Mouse (Mus musculus): ENCODE data around the gene Ubqln5. TPM values are rescaled to one million over a fixed set of nuclear protein-coding genes. Genes with fewer than 3 reads are reported as not detected.

Gene Ubqln5
- total RNA-seq (2021): not detected
- long read RNA-seq, experiment 1: 0 reads
- long read RNA-seq, experiment 2: 0 reads

GRCm38 (mm10) chr7:104129726-104130125, at the start of gene Ubqln5:
Gene Ubqln5, minus strand, starts transcription at chr7:104129826.
- no peak for DNase-seq (ENCODE audit: low spot score in 2 of 2)
- intact Hi-C loops (cut with DNase I): no loop called here

- intact Hi-C loops (cut with DNase I): no loop called here
- no peak for DNase-seq (ENCODE audit: low spot score in 2 of 2)
Observed at GRCm38 (mm10) chr7:104179074-104179473, 49.4 kb upstream of the Ubqln5 start.

- no peak for DNase-seq (ENCODE audit: low spot score in 2 of 2)
- intact Hi-C loops (cut with DNase I): no loop called here
Observed at GRCm38 (mm10) chr7:104178422-104179054, 48.9 kb upstream of the Ubqln5 start.

- intact Hi-C loops (cut with DNase I): no loop called here
- DNase-seq (ENCODE audit: low spot score in 2 of 2): no peak
Observed at GRCm38 (mm10) chr7:104175085-104175484, 45.5 kb upstream of the Ubqln5 start.

- intact Hi-C loops (cut with DNase I): no loop called here
Observed at GRCm38 (mm10) chr7:104169634-104170204, 40.1 kb upstream of the Ubqln5 start.

GRCm38 (mm10) chr7:104167105-104167504, 37.5 kb upstream of the Ubqln5 start:
- DNase-seq (ENCODE audit: low spot score in 2 of 2): no peak
- intact Hi-C loops (cut with DNase I): no loop called here

More at GRCm38 (mm10) chr7:104169634-104170204, 40.1 kb upstream of the Ubqln5 start:
- peak; percentile 6 to 26 for DNase-seq (ENCODE audit: low spot score in 2 of 2)

- intact Hi-C loops (cut with DNase I): no loop called here
- DNase-seq (ENCODE audit: low spot score in 2 of 2): no peak
Observed at GRCm38 (mm10) chr7:104150456-104150855, 20.8 kb upstream of the Ubqln5 start, which contains the start of gene Ubqlnl. Gene Ubqlnl, minus strand, starts transcription at chr7:104150556.

- no peak for DNase-seq (ENCODE audit: low spot score in 2 of 2)
- intact Hi-C loops (cut with DNase I): no loop called here
Observed at GRCm38 (mm10) chr7:104143179-104143578, 13.6 kb upstream of the Ubqln5 start, which contains the start of gene Ubqln3. Gene Ubqln3, minus strand, starts transcription at chr7:104143279.

- DNase-seq (ENCODE audit: low spot score in 2 of 2): no peak
- intact Hi-C loops (cut with DNase I): no loop called here
Observed at GRCm38 (mm10) chr7:104137305-104137704, 7.7 kb upstream of the Ubqln5 start, which contains the start of gene Olfr643. Gene Olfr643, minus strand, starts transcription at chr7:104137405.

- intact Hi-C loops (cut with DNase I): no loop called here
- DNase-seq (ENCODE audit: low spot score in 2 of 2): no peak
Observed at GRCm38 (mm10) chr7:104104757-104104972, 25.0 kb downstream of the Ubqln5 start, which contains the start of gene Olfr646. Gene Olfr646, plus strand, starts transcription at chr7:104104873.

- no peak for DNase-seq (ENCODE audit: low spot score in 2 of 2)
- intact Hi-C loops (cut with DNase I): no loop called here
Observed at GRCm38 (mm10) chr7:104103913-104104756, 25.5 kb downstream of the Ubqln5 start.

GRCm38 (mm10) chr7:104085365-104085764, 44.3 kb downstream of the Ubqln5 start, which contains the start of gene Olfr645:
Gene Olfr645, minus strand, starts transcription at chr7:104085465.
- DNase-seq (ENCODE audit: low spot score in 2 of 2): no peak
- intact Hi-C loops (cut with DNase I): no loop called here

Other genes with a start within 250 kb of the Ubqln5 start
- not detected for gene Olfr66, start 243.6 kb downstream of the Ubqln5 start, total RNA-seq (2021)
- not detected for gene Olfr64, start 235.3 kb downstream of the Ubqln5 start, total RNA-seq (2021)
- gene Olfr65, start 226.3 kb downstream of the Ubqln5 start, total RNA-seq (2021): not detected
- gene Olfr631, start 201.0 kb downstream of the Ubqln5 start, total RNA-seq (2021): not detected
- gene Olfr632, start 195.5 kb downstream of the Ubqln5 start, total RNA-seq (2021): not detected
- not detected for gene Olfr633, start 185.4 kb downstream of the Ubqln5 start, total RNA-seq (2021)
- under 1 TPM in 1 of 2 experiments, not detected in 1; 0.04 TPM for gene Olfr635, start 158.7 kb downstream of the Ubqln5 start, total RNA-seq (2021)
- gene Olfr638, start 131.1 kb downstream of the Ubqln5 start, total RNA-seq (2021): not detected
- under 1 TPM; 0.08 to 0.18 TPM for gene Olfr639, start 112.5 kb downstream of the Ubqln5 start, total RNA-seq (2021)
- not detected for gene Olfr640, start 104.3 kb downstream of the Ubqln5 start, total RNA-seq (2021)
- not detected for gene Olfr641, start 94.4 kb downstream of the Ubqln5 start, total RNA-seq (2021)
- gene Olfr642, start 77.2 kb downstream of the Ubqln5 start, total RNA-seq (2021): not detected
- gene 4930516K23Rik, start 68.4 kb downstream of the Ubqln5 start, total RNA-seq (2021): not detected
- gene Olfr644, start 58.0 kb downstream of the Ubqln5 start, total RNA-seq (2021): not detected
- not detected for gene Olfr645, start 44.4 kb downstream of the Ubqln5 start, total RNA-seq (2021)
- not detected for gene Olfr646, start 25.0 kb downstream of the Ubqln5 start, total RNA-seq (2021)
- gene Olfr643, start 7.6 kb upstream of the Ubqln5 start, total RNA-seq (2021): not detected
- not detected for gene Ubqln3, start 13.5 kb upstream of the Ubqln5 start, total RNA-seq (2021)
- gene Ubqlnl, start 20.7 kb upstream of the Ubqln5 start, total RNA-seq (2021): not detected
- not detected for gene Olfm5, start 35.0 kb upstream of the Ubqln5 start, total RNA-seq (2021)
- gene Olfr648, start 53.6 kb upstream of the Ubqln5 start, total RNA-seq (2021): under 1 TPM; 0.30 to 0.40 TPM
- not detected for gene Olfr649, start 66.2 kb upstream of the Ubqln5 start, total RNA-seq (2021)
- under 1 TPM; 0.13 to 0.15 TPM for gene Trim6, start 89.0 kb upstream of the Ubqln5 start, total RNA-seq (2021)
- gene Trim34a, start 114.6 kb upstream of the Ubqln5 start, total RNA-seq (2021): under 1 TPM; 0.68 to 0.72 TPM
- gene Trim5, start 158.3 kb upstream of the Ubqln5 start, total RNA-seq (2021): under 1 TPM; 0.38 to 0.55 TPM
- 1 to 10 TPM; 1.4 to 2.2 TPM for gene Trim12a, start 185.6 kb upstream of the Ubqln5 start, total RNA-seq (2021)
- gene Trim34b, start 199.6 kb upstream of the Ubqln5 start, total RNA-seq (2021): under 1 TPM in 1 of 2 experiments, not detected in 1; 0.26 TPM
- gene Trim12c, start 223.5 kb upstream of the Ubqln5 start, total RNA-seq (2021): 1 to 10 TPM; 1.1 to 1.2 TPM
- gene Trim30b, start 240.1 kb upstream of the Ubqln5 start, total RNA-seq (2021): not detected

All from left cerebral cortex, postnatal 14 days (tissue).